10 mouse cellular contexts compared by ENCODE assay signal in genomic region chr4:123323534-123323933, GRCm38 (mm10). TPM values are rescaled to one million over a fixed set of nuclear protein-coding genes. Genes with fewer than 3 reads are reported as not detected.
A peak's percentile ranks its signal among the peaks of the same experiment; 100 is the strongest.
DNase-seq lines count a peak whose midpoint lies in the region; ATAC-seq and TF ChIP-seq lines count a peak whose summit lies in the region.
"Had no signal": no experiment of that assay in that cellular context is flagged by ENCODE, and none has a peak within 500 bp of the region (broad histone marks: within the 10 kb centered on the region; RNA-seq: fewer than 3 reads in every experiment).

Gene Oxct2a (minus strand): TSS chr4:123323634.

- TF ChIP-seq CTCF in heart, adult 2 months (IDR thresholded peaks at IDR 0.05) = no peak

- DNase-seq in heart, adult 2 months = no peak
- DNase-seq in cerebellum, postnatal 4 days (ENCODE audit: low spot score in 2 of 2) = no peak
- DNase-seq in spleen, postnatal 36 days (ENCODE audit: low spot score in 2 of 2) = no peak

- H3K36me3 ChIP-seq in heart, embryonic 16.5 days (ENCODE audit: control insufficient read depth, insufficient read depth) = no peaks in the 10 kb centered on the region
- no peaks in the 10 kb centered on the region for H3K36me3 ChIP-seq in heart, adult 2 months (ENCODE audit: control insufficient read depth, insufficient read depth, low read length)
- H3K36me3 ChIP-seq in hindbrain, embryonic 12.5 days = no peaks in the 10 kb centered on the region
- H3K36me3 ChIP-seq in midbrain, embryonic 12.5 days = no peaks in the 10 kb centered on the region

- no peak for ATAC-seq in heart, embryonic 16.5 days (replicated peaks; ENCODE audit: extremely low read depth, insufficient read depth, low FRiP score)
- 0 out of 2 replicates have a peak, but pooled peaks have one; percentile 20 for ATAC-seq in common myeloid progenitor, adult 5-6 weeks (replicated peaks; ENCODE audit: low read depth, poor library complexity, severe bottlenecking)
- no peak for ATAC-seq in hindbrain, embryonic 12.5 days (ENCODE audit: low FRiP score)
- ATAC-seq in midbrain, embryonic 12.5 days (ENCODE audit: low FRiP score, low read depth) = no peak
- ATAC-seq in cerebellum, adult (ENCODE audit: insufficient number of reproducible peaks, low FRiP score, low TSS enrichment) = no peak

- H3K4me2 ChIP-seq in heart, embryonic 16.5 days (ENCODE audit: low read depth, low read length) = peak within 1 kb of the TSS; percentile 49
- H3K4me2 ChIP-seq in hindbrain, embryonic 12.5 days (replicated peaks) = peak within 1 kb of the TSS; percentile 45
- H3K4me2 ChIP-seq in midbrain, embryonic 12.5 days (replicated peaks) = peak within 1 kb of the TSS; percentile 39

- H3K9ac ChIP-seq in heart, embryonic 16.5 days (ENCODE audit: low read length) = no peak within 1 kb of the TSS
- no peak within 1 kb of the TSS for H3K9ac ChIP-seq in heart, adult 2 months (ENCODE audit: low read depth, low read length)
- no peak within 1 kb of the TSS for H3K9ac ChIP-seq in hindbrain, embryonic 12.5 days
- no peak within 1 kb of the TSS for H3K9ac ChIP-seq in midbrain, embryonic 12.5 days (replicated peaks)

- H3K27me3 ChIP-seq in heart, embryonic 16.5 days (ENCODE audit: control insufficient read depth, insufficient read depth, low read length) = peaks cover 11% of the 10 kb centered on the region
- peaks cover 5% of the 10 kb centered on the region for H3K27me3 ChIP-seq in heart, adult 2 months (ENCODE audit: control insufficient read depth, insufficient read depth, low read length)
- H3K27me3 ChIP-seq in hindbrain, embryonic 12.5 days = peaks cover 27% of the 10 kb centered on the region
- H3K27me3 ChIP-seq in midbrain, embryonic 12.5 days = peaks cover 22% of the 10 kb centered on the region
- H3K27me3 ChIP-seq: CH12.LX had no signal

- TF ChIP-seq POLR2A in heart, adult 2 months (IDR thresholded peaks at IDR 0.05; ENCODE audit: insufficient read depth, low read depth, low read length) = no peak

- H3K27ac ChIP-seq in heart, embryonic 16.5 days (ENCODE audit: low read length) = no peak within 1 kb of the TSS
- no peak within 1 kb of the TSS for H3K27ac ChIP-seq in heart, adult 2 months
- no peak within 1 kb of the TSS for H3K27ac ChIP-seq in hindbrain, embryonic 12.5 days
- H3K27ac ChIP-seq in midbrain, embryonic 12.5 days (replicated peaks) = no peak within 1 kb of the TSS

- H3K4me3 ChIP-seq in heart, embryonic 16.5 days (ENCODE audit: low read length) = peak within 1 kb of the TSS; percentile 35
- no peak within 1 kb of the TSS for H3K4me3 ChIP-seq in heart, adult 2 months
- H3K4me3 ChIP-seq in hindbrain, embryonic 12.5 days = peak within 1 kb of the TSS; percentile 20
- peak within 1 kb of the TSS; percentile 24 for H3K4me3 ChIP-seq in midbrain, embryonic 12.5 days

- no peak for TF ChIP-seq EP300 in heart, adult 2 months (IDR thresholded peaks at IDR 0.05; ENCODE audit: insufficient read depth, low read depth, low read length)

- H3K4me1 ChIP-seq in heart, embryonic 16.5 days (ENCODE audit: control insufficient read depth, insufficient read depth, low read length) = peaks cover 7% of the 10 kb centered on the region; the same call in 1 of the 2 replicates
- no peaks in the 10 kb centered on the region for H3K4me1 ChIP-seq in heart, adult 2 months (ENCODE audit: control insufficient read depth, insufficient read depth, low read length)
- no peaks in the 10 kb centered on the region for H3K4me1 ChIP-seq in hindbrain, embryonic 12.5 days
- H3K4me1 ChIP-seq in midbrain, embryonic 12.5 days = no peaks in the 10 kb centered on the region

- no peaks in the 10 kb centered on the region for H3K79me2 ChIP-seq in heart, adult 2 months (replicated peaks; ENCODE audit: control insufficient read depth, insufficient read depth, low read length)

- WGBS in heart, embryonic 16.5 days = 23% methylated on average over 13 of the region's 13 CpGs
- WGBS in heart, adult 2 months = 29% methylated on average over 13 of the region's 13 CpGs
- WGBS in hindbrain, embryonic 12.5 days = 6% methylated on average over 13 of the region's 13 CpGs
- WGBS in midbrain, embryonic 12.5 days = 12% methylated on average over 13 of the region's 13 CpGs

- H3K9me3 ChIP-seq in heart, embryonic 16.5 days (replicated peaks; ENCODE audit: control insufficient read depth, low read length) = no peaks in the 10 kb centered on the region
- H3K9me3 ChIP-seq in hindbrain, embryonic 12.5 days (replicated peaks) = no peaks in the 10 kb centered on the region
- H3K9me3 ChIP-seq in midbrain, embryonic 12.5 days = no peaks in the 10 kb centered on the region

- intact Hi-C loops in heart, adult 2 months (cut with DNase I) = no loop called here

RNA-seq across cellular contexts. Expression of gene Oxct2a, which starts in this region (rescaled TPM):
- polyA plus RNA-seq in heart, embryonic 16.5 days (2015; fragmentation: Nextera tagmentation; extraction: Ambion mirVana) = not detected in 2 replicates
- total RNA-seq in heart, adult 2 months (2021) = not detected
- 0.06 TPM in 1 of 2 replicates, not detected in the other for polyA plus RNA-seq in heart, adult 2 months (2012; rRNA removed)
- not detected in 2 replicates for total RNA-seq in common myeloid progenitor, adult 5-6 weeks (2017)
- polyA plus RNA-seq in hindbrain, embryonic 12.5 days (2016; fragmentation: Nextera tagmentation; extraction: Ambion mirVana) = not detected in 2 replicates
- polyA plus RNA-seq in midbrain, embryonic 12.5 days (2016; fragmentation: Nextera tagmentation; extraction: Ambion mirVana) = not detected in 2 replicates
- total RNA-seq: hematopoietic stem cell, adult 5-6 weeks had no signal

Comparison
In these comparisons a context has a peak if more than half of its experiments do, and no peak if none do; other contexts are left out.
1. Peak in ATAC-seq in common myeloid progenitor, adult 5-6 weeks; RNA of the gene not detected or under 1 TPM.